Mouse (Mus musculus) erythroblast, embryonic 14.5 days (primary cell): Measurements from ENCODE around the gene Tpra1.

Experiments
- GATA1 ChIP-seq: IDR thresholded peaks from 2 replicates; pipeline ENCODE4 v1.6.1; 2012; ENCODE audit warnings: low read length, inconsistent platforms, mixed read lengths
- TAL1 ChIP-seq: IDR thresholded peaks from 3 replicates; pipeline ENCODE4 v1.6.1; 2012; ENCODE audit warnings: low read length, inconsistent platforms, mixed read lengths

DNA sequence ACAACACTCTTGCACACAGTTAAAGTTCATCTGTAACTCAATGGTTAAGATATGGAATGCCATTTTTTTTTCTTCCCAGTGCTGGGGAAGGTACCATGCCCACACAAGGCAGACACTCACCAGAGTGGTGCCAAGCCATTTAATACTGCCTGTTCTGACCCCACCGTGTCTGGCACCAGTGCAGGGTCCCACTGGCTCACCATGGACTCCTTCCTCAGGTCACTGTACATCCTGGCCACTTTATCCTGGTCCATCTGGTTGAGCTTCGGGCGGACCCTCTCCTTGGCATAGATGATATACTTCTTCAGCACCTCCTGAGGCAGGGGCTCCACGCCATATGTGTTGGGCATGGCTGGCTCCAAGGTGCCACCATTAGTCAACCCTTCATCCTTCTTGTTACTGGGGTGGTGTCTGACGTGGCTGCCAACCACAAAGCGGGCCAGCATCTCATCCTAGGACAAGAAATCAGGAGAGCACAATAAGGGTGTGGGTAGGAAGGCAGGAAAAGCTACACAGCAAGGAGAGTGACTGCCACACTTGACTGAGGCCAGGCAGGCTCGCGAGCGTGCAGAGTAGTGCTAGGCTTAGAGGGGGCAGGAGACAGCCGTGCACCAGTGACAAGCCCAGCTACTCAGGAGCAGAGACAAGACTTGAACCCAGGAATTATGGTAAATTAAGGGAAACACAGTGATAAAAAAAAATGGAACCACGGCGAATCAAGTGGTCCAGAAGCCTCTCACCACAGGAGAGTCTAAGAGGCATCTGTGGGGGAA is 16.2 kb upstream of the Tpra1 start:
- TF ChIP-seq GATA1, result no peak
- no peak for TF ChIP-seq TAL1
